Mouse (Mus musculus) gastrocnemius, postnatal 14 days (tissue): ENCODE measurements around the gene Myh1. TPM values are rescaled to one million over a fixed set of nuclear protein-coding genes. Genes with fewer than 3 reads are reported as not detected.

Source experiments
- DNase-seq: peaks from one replicate; pipeline ENCODE4 v3.0.0; 2021; ENCODE audit warnings: mixed read lengths
- intact Hi-C: fragments of 180-260 bp; cut with DNase I; formaldehyde crosslinking; loops from one replicate; pipeline ENCODE4 v1.15.1; 2025; ENCODE audit warnings: low total_unique reads
- total RNA-seq, 2 experiments: library from RNA; stranded (reverse); gene quantifications; 2 replicates each; pipeline ENCODE4 v1.2.3; 2021

The Myh1 gene
- total RNA-seq, 2 experiments from 2014 or later = 3,624 to 4,119 TPM

DNA sequence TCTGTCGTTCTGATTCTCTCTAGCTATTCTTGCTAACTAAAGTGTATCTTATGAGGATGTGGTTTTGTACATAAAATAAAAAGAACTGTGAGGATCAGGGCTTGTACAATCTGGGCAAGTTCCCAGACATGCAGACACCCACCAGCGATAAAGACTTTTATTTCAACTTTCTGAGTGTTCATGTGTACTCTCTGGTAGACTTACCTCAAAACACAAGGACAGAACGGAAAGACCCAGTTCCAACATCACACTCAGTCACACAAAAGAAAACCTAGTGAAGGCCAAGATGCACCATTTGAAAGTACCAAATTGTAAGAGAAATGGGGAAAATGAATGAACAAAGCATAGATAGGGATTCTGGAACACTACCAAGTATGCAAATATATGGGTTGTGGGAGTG lies 28.9 kb downstream of the Myh1 start:
- no peak for DNase-seq
- intact Hi-C loops = no loop called here

DNA sequence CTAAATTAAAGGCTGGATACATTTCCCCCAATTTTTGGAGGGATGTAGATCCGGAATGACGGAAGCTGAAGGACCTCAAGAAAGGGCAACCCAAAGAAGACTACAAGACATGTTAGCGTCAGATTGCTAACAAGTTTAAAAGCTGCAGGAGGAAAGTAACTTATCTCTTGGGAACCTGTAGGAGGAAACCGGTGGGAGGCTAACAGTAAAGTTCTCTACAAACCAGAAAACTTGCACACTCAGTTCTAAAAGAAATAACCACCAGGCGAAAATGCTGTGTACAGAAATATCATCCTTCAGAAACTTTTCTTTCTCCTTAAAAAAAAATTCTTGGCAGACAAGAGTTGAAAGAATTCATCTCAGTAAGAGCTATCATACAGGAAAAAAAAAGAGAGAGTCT lies 29.3 kb downstream of the Myh1 start:
- no peak for DNase-seq
- intact Hi-C loops = no loop called here

DNA sequence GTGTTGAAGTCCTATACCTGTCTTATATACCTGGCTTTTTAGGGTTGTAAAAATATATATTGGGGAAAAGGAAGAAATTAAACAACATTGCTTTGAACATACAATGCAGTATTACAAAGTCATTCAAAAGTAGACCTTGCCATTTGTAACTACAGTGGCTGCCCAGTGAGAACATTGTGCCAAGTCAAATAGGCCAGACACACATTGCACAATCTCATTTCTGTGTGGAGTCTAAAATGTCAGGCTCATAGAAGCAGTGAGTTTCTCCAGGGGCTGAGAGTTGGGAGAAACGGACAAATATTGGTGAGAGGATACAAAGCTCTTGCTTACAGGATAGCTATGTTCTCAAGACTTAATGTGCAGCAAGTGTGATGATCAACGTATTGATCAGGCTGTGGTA lies 30.1 kb downstream of the Myh1 start:
- intact Hi-C loops = no loop called here
- DNase-seq = no peak

DNA sequence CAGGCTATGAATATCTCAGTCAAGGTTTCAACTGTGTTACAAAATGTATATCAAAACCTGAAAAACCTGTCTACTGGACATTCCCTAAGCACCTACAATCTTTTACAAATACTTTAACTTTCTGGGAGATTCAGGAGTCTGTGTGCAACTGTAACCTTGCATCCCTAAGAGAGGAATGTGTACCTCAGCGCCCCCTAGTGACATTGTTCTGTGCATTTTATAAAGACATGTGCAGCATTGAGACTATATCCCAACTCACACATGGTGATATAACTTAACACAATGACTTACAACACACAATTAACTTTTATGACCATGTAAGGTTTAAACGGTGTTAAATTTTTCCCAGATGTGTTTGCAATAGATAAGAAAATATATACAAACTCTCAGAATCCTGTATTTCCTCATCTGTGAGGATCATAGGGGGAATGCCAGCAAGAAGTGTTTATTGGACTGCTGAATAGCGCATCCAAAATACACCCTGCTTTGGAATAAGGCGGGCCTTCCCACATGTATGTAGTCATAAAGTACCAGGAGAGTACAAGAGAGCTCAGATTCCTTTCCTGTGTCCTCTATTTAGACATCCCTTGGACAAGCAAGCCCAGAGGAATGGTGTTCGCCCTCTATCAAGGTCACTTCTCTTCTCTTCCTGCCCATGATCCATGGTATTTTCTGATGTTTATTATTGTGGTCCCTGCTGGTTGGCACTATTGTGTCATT lies 35.9 kb downstream of the Myh1 start:
- intact Hi-C loops = loop anchor here (5.0 kb wide), 1 partner anchor 123 kb away; no protein-coding TSS in a partner anchor
- DNase-seq = peak; percentile 59

DNA sequence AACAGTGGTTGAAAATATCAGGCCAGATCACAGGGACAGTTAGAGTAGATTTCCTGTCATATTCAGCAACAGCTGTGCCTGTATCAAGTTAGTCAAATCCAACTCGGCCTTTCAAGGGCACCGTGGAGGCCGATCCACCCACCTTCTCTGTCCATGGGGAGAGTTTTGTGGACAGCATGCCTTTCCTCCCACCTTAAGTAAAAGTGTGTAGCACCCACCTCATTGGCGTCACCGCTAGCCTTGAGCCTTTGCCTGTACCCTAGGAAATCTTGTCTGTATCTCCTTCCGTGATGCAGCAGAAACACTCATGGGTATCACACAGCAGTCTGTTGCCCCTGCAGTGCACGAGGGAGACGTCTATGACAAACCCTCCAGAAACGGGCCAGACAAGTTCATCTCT lies 36.9 kb downstream of the Myh1 start:
- intact Hi-C loops = loop anchor here (5.0 kb wide), 1 partner anchor 124 kb away; no protein-coding TSS in a partner anchor

DNA sequence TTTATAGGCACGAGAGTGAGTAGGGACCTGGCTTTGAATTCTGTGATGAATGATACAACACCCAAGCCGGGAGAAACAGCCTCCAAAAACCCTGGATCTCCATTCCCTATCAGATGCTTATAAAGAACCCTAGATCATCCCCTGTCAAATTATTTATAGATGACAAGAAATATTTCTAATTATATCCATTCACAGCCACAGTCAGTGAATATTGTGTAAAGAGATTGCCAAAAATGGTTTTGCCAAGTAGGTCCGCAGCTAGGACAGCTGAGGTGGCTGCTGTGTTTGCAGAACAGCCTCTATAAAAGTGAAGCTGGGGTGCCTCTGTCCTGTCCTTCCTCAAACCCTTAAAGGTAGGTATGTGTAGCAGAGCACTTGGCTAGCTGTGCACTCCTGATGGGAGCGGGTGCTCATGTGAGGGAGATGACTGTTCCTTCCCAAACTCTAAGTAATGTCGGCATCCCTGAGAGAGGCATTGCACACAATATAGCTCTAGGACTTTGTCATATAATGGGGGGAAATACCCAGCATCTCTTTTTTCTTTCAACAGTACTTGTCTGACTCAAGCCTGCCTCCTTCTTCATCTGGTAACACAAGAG lies 37.7 kb downstream of the Myh1 start, which contains the start of gene Myh4:
Gene Myh4, plus strand, starts transcription at position 549 of the 599 bp plus-strand sequence.
- intact Hi-C loops = loop anchor here (5.0 kb wide), 1 partner anchor 125 kb away; no protein-coding TSS in a partner anchor
- no peak for DNase-seq

More for the DNA sequence above, 36.9 kb downstream of the Myh1 start:
- DNase-seq = no peak

DNA sequence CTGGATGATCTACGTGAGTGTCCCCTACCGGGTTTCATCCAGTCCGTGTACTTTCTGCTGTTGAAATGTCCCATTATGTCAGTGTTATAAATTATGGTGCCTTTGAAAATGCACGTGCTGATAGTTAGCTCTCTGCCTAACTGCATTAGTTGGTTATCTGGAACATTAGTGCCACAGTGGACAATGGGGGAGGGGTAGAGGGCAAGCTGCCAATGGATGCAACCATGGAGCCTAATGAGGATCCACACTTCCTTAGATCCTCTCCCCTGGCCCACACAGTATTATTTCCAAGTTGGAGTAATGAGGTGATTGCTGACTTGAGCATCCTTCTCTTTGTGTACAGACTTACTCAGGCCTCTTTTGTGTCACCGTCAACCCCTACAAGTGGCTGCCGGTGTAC lies 41.2 kb downstream of the Myh1 start:
- DNase-seq = no peak
- intact Hi-C loops = no loop called here

DNA sequence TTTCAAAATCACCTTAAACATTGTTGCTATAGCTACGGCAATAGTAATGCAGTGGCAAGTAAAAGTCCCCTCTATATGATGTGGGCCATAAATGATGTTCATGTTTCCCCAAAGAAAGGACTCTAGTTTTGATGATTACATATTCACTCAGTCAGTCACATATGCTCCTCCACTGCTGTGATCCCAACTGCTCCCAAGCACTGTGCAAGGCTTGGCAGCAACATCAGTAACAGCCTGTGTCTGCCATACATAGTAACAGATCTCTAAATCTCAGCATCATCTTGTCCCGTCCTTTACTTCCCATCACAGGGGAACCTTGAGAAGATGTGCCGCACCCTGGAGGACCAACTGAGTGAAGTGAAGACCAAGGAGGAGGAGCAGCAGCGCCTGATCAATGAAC lies 53.8 kb downstream of the Myh1 start:
- intact Hi-C loops = no loop called here
- no peak for DNase-seq

DNA sequence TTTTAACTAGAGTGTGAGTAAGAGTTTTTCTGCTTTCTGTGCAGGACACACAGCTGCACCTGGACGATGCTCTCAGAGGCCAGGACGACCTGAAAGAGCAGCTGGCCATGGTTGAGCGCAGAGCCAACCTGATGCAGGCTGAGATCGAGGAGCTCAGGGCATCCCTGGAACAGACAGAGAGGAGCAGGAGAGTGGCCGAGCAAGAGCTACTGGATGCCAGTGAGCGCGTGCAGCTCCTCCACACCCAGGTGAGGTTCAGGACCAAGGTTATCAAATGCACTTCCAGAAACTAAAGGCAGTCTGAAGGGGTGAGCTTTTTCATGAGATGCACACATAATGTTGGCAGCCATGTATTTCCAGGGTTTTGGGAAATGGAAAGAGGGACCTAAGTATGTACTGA lies 57.2 kb downstream of the Myh1 start:
- DNase-seq = no peak
- intact Hi-C loops = no loop called here

DNA sequence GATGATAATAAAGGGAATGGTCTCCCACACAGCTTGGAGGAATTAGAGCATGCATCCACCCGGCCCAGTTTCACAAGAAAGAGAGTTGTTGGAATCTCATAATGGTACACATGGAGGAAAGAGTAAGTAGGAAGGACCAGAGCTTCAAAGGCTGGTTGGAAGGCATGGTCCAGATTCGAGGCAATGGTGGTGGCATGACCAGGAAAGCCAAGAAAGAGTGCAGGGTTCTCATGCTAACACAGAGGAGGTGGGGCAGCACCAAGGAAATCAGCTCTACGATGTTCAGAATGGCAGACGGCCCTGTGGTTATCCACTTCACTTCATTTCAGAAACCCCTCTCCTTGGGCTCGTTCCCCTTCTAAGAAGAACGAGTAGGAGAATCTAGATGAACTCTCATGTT lies 61.1 kb downstream of the Myh1 start:
- intact Hi-C loops = no loop called here

More for the DNA sequence above, 61.1 kb downstream of the Myh1 start:
- DNase-seq = no peak

Other genes starting within 250 kb of the Myh1 start
- not detected for gene Tmem238l, start 243.4 kb upstream of the Myh1 start, total RNA-seq
- gene Tmem220, start 174.9 kb upstream of the Myh1 start, total RNA-seq = 1 to 10 TPM; 1.0 TPM
- gene Adprm, start 147.5 kb upstream of the Myh1 start, total RNA-seq = 1 to 10 TPM; 5.6 to 7.8 TPM
- 1 to 10 TPM; 8.5 to 8.6 TPM for gene Sco1, start 147.4 kb upstream of the Myh1 start, total RNA-seq
- gene Myh3, start 121.8 kb upstream of the Myh1 start, total RNA-seq = 10 to 100 TPM; 33.8 to 49.2 TPM
- gene Myh2, start 29.0 kb upstream of the Myh1 start, total RNA-seq = 1,000 to 10,000 TPM; 1,817 to 1,833 TPM
- over 10,000 TPM; 25,036 to 26,595 TPM for gene Myh4, start 38.0 kb downstream of the Myh1 start, total RNA-seq
- 100 to 1,000 TPM; 405 to 432 TPM for gene Myh8, start 77.1 kb downstream of the Myh1 start, total RNA-seq
- gene Myh13, start 121.6 kb downstream of the Myh1 start, total RNA-seq = 1 to 10 TPM; 4.0 to 5.2 TPM